Mouse (Mus musculus) kidney, embryonic 14.5 days (tissue): ENCODE measurements around the gene Fam53b. TPM values are rescaled to one million over a fixed set of nuclear protein-coding genes. Genes with fewer than 3 reads are reported as not detected.

Source experiments
- ATAC-seq: fragments of 200-750 bp; cut with Nextera tagmentation; 2 replicates; pipeline ENCODE4 v1.8.0; 2017; ENCODE audit warnings: moderate number of reproducible peaks, mild to moderate bottlenecking, moderate TSS enrichment, moderate library complexity; ENCODE audit not compliant: low FRiP score, low TSS enrichment
- H3K27ac ChIP-seq: fragments of 300-500 bp; sonication (generic); 2 replicates; pipeline ENCODE4 v1.5.1; 2014; ENCODE audit warnings: low read depth, mild to moderate bottlenecking, low read length, moderate library complexity, mixed read lengths
- H3K27me3 ChIP-seq: fragments of 300-500 bp; sonication (generic); 2 replicates; pipeline ENCODE4 v1.6.1; 2014; ENCODE audit warnings: mild to moderate bottlenecking, low read length; ENCODE audit not compliant: control insufficient read depth, insufficient read depth
- H3K36me3 ChIP-seq: fragments of 300-500 bp; sonication (generic); 2 replicates; pipeline ENCODE4 v1.6.1; 2014; ENCODE audit warnings: low read length, mixed read lengths; ENCODE audit not compliant: control insufficient read depth, insufficient read depth
- H3K4me1 ChIP-seq: fragments of 300-500 bp; sonication (generic); 2 replicates; pipeline ENCODE4 v1.6.1; 2014; ENCODE audit warnings: low read length, mixed read lengths; ENCODE audit not compliant: control insufficient read depth, insufficient read depth
- H3K4me2 ChIP-seq: fragments of 300-500 bp; sonication (generic); replicated peaks from 2 replicates; pipeline ENCODE4 v1.6.1; 2014; ENCODE audit warnings: low read depth, mild to moderate bottlenecking, low read length
- H3K4me3 ChIP-seq: fragments of 300-500 bp; sonication (generic); 2 replicates; pipeline ENCODE4 v1.5.1; 2014; ENCODE audit warnings: mild to moderate bottlenecking, low read length
- H3K9ac ChIP-seq: fragments of 300-500 bp; sonication (generic); 2 replicates; pipeline ENCODE4 v1.6.1; 2014; ENCODE audit warnings: low read depth, mild to moderate bottlenecking, low read length, moderate library complexity
- H3K9me3 ChIP-seq: fragments of 300-500 bp; sonication (generic); 2 replicates; pipeline ENCODE4 v1.6.1; 2016; ENCODE audit warnings: low read length; ENCODE audit not compliant: control insufficient read depth
- WGBS: fragments of 180-500 bp; shearing (Covaris S2); extraction: QIAGEN DNeasy Blood & Tissue Kit; methylation state at CpG from one replicate; pipeline ENCODE4 v1.1.7; 2014; 5-methylcytosine and 5-hydroxymethylcytosine counted together
- polyA plus RNA-seq: library from polyadenylated mRNA; unstranded; fragments of >200 nt; fragmentation: Nextera tagmentation; extraction: Ambion mirVana; gene quantifications from 2 replicates; pipeline ENCODE4 v1.2.1, GENCODE M21; 2014

The Fam53b gene
- polyA plus RNA-seq, 1 experiment from 2014 or later: 22.1 TPM

- Histone ChIP-seq H3K4me2 (no peak overlapping the region), H3K4me1 (peaks cover 13% of the 10 kb centered on the region), H3K4me3 (no peak overlapping the region), H3K27ac (no peak overlapping the region), H3K9ac (no peak overlapping the region), H3K36me3 (peaks cover 33% of the 10 kb centered on the region; the same call in 1 of the 2 replicates), H3K9me3 (no peaks in the 10 kb centered on the region), H3K27me3 (no peaks in the 10 kb centered on the region)
- no peak for ATAC-seq
- 81% methylated on average over 7 of the region's 7 CpGs for WGBS
Observed at GRCm38 (mm10) chr7:132776338-132777111, 37.2 kb downstream of the Fam53b start.

GRCm38 (mm10) chr7:132775922-132776321, 37.8 kb downstream of the Fam53b start:
- Histone ChIP-seq H3K4me3 (no peak overlapping the region), H3K36me3 (peaks cover 33% of the 10 kb centered on the region; the same call in 1 of the 2 replicates), H3K4me2 (no peak overlapping the region), H3K9ac (no peak overlapping the region), H3K27me3 (no peaks in the 10 kb centered on the region), H3K9me3 (no peaks in the 10 kb centered on the region), H3K27ac (no peak overlapping the region), H3K4me1 (peaks cover 7% of the 10 kb centered on the region)
- ATAC-seq: no peak
- 96% methylated on average over 10 of the region's 10 CpGs for WGBS

GRCm38 (mm10) chr7:132775333-132775732, 38.4 kb downstream of the Fam53b start:
- Histone ChIP-seq H3K9ac (no peak overlapping the region), H3K36me3 (peaks cover 33% of the 10 kb centered on the region; the same call in 1 of the 2 replicates), H3K4me2 (no peak overlapping the region), H3K4me3 (no peak overlapping the region), H3K9me3 (no peaks in the 10 kb centered on the region), H3K27me3 (no peaks in the 10 kb centered on the region), H3K27ac (no peak overlapping the region), H3K4me1 (peaks cover 1% of the 10 kb centered on the region; the same call in 1 of the 2 replicates)
- 74% methylated on average over 5 of the region's 5 CpGs for WGBS
- ATAC-seq: no peak

GRCm38 (mm10) chr7:132773011-132773705, 40.5 kb downstream of the Fam53b start:
- no peak overlapping the region for H3K9ac ChIP-seq
- no peak overlapping the region for H3K4me2 ChIP-seq
- no peak overlapping the region for H3K27ac ChIP-seq
- no peaks in the 10 kb centered on the region for H3K27me3 ChIP-seq
- WGBS: 90% methylated on average over 7 of the region's 7 CpGs
- H3K4me1 ChIP-seq: no peaks in the 10 kb centered on the region
- no peak for ATAC-seq
- no peak overlapping the region for H3K4me3 ChIP-seq
- H3K36me3 ChIP-seq: peaks cover 24% of the 10 kb centered on the region; the same call in 1 of the 2 replicates
- no peaks in the 10 kb centered on the region for H3K9me3 ChIP-seq

DNA sequence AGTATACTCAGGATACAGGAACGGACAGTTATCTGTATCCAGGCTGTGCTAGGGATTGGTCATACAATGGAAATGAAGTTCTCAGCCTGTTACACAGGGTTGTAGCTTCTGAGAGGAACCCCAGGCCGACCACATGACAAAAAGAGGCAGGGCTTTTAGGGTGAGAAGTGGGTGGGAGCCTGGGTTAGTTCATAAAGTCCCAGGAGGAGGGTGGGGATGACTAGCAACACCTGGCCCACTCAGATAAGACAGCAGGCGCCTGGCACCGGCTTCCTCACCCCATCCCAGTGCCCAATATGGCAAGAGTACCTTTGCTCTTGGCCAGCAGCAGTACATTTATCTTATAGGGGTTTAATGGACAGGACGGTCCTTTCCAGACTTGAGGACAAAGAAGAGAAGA, 41.2 kb downstream of the Fam53b start:
- Histone ChIP-seq H3K4me3 (no peak overlapping the region), H3K27ac (no peak overlapping the region), H3K4me2 (no peak overlapping the region), H3K27me3 (no peaks in the 10 kb centered on the region), H3K9me3 (no peaks in the 10 kb centered on the region), H3K4me1 (no peaks in the 10 kb centered on the region), H3K9ac (no peak overlapping the region), H3K36me3 (peaks cover 22% of the 10 kb centered on the region; the same call in 1 of the 2 replicates)
- WGBS: 92% methylated on average over 5 of the region's 5 CpGs
- no peak for ATAC-seq

- Histone ChIP-seq H3K27me3 (no peaks in the 10 kb centered on the region), H3K4me1 (no peaks in the 10 kb centered on the region), H3K9ac (no peak overlapping the region), H3K4me3 (no peak overlapping the region), H3K36me3 (peaks cover 14% of the 10 kb centered on the region; the same call in 1 of the 2 replicates), H3K27ac (no peak overlapping the region), H3K9me3 (no peaks in the 10 kb centered on the region), H3K4me2 (no peak overlapping the region)
- WGBS: 71% methylated on average over 12 of the region's 12 CpGs
- no peak for ATAC-seq
Observed at GRCm38 (mm10) chr7:132768498-132769344, 45.0 kb downstream of the Fam53b start.

DNA sequence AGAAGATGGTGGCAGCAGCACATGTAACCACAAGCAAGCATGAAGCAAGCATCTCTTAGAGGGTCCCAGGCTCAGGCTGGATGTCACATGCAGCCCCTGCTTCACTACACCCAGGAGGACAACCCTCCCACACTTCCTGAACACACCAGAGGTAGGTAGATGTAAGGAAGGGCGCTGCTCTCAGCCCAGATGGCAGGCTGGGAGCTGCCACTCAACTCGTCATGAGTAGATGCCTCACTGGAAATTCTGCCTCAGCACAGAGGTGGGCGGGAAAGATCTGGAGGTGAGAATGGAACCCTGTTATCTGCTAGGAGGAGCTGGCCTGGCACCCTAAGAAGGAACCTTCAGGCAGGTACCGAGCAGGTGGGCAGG, 45.7 kb downstream of the Fam53b start:
- Histone ChIP-seq H3K36me3 (peaks cover 11% of the 10 kb centered on the region; the same call in 1 of the 2 replicates), H3K9me3 (no peaks in the 10 kb centered on the region), H3K4me1 (no peaks in the 10 kb centered on the region), H3K9ac (no peak overlapping the region), H3K4me2 (no peak overlapping the region), H3K27me3 (no peaks in the 10 kb centered on the region), H3K27ac (no peak overlapping the region), H3K4me3 (no peak overlapping the region)
- 86% methylated on average over 4 of the region's 4 CpGs for WGBS
- no peak for ATAC-seq

DNA sequence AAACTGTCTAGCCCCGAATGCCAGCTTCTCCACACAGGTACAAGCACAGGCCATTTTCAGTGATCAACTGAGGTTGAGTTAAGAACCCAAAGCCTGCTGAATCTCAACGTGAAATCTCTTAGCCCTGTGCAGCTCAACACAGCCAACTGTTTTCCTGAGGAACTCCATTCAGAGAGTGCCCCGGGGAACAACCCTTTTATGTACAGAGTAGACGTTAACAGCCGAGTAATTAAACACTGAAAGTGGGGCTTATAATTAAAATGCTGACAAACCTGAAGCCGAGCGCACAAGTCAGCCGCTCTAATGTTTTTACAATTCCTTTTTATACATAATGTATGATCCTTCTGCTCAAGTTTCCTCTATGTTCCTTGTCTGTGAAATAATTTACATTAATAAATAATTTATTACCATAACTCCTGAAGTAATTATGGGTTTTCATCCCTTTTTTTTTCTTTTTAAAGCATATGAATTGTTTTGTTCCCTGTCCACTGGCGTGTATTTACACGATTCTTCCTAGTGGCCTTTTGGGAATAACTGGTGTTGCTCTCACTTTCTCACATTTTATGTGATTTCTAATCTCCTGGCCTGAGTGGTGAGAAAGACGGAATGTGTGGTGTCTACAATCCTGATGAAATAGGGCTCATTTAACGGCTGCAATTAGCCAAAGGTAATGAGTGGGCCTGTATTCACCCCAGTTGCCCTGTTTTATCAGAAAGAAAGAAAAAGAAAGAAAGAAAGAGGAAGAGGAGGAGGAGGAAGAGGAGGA, 46.3 kb downstream of the Fam53b start:
- H3K27me3 ChIP-seq: no peaks in the 10 kb centered on the region
- no peak for ATAC-seq
- no peaks in the 10 kb centered on the region for H3K4me1 ChIP-seq
- WGBS: 49% methylated on average over 12 of the region's 12 CpGs
- H3K27ac ChIP-seq: no peak overlapping the region
- peaks cover 11% of the 10 kb centered on the region; the same call in 1 of the 2 replicates for H3K36me3 ChIP-seq
- no peak overlapping the region for H3K4me2 ChIP-seq
- no peaks in the 10 kb centered on the region for H3K9me3 ChIP-seq
- H3K4me3 ChIP-seq: no peak overlapping the region
- H3K9ac ChIP-seq: no peak overlapping the region
